Mouse (Mus musculus) kidney, postnatal 0 days (tissue): ENCODE measurements at regions not wholly inside any gene's neighbourhood (a gene's known extent, or its start where the extent isn't known, plus 50 kb on each side); places are given as distances from the start of the nearest gene placed in this dataset.

Source experiments
- ATAC-seq: fragments of 200-750 bp; cut with Nextera tagmentation; replicated peaks from 2 replicates; pipeline ENCODE4 v1.8.0; 2017; ENCODE audit warnings: low read depth, moderate number of reproducible peaks, moderate TSS enrichment, moderate library complexity; ENCODE audit not compliant: low FRiP score
- DNase-seq: peaks from one replicate; pipeline ENCODE4 v3.0.0-alpha.2; 2016; ENCODE audit warnings: low spot score
- H3K27ac ChIP-seq: fragments of 300-500 bp; sonication (generic); 2 replicates; pipeline ENCODE4 v1.5.1; 2014; ENCODE audit warnings: mild to moderate bottlenecking
- H3K27me3 ChIP-seq: fragments of 300-500 bp; sonication (generic); 2 replicates; pipeline ENCODE4 v1.6.1; 2014; ENCODE audit warnings: low read length, mixed read lengths; ENCODE audit not compliant: insufficient read depth
- H3K36me3 ChIP-seq: fragments of 300-500 bp; sonication (generic); 2 replicates; pipeline ENCODE4 v1.6.1; 2014; ENCODE audit warnings: low read length, mixed read lengths; ENCODE audit not compliant: insufficient read depth
- H3K4me1 ChIP-seq: fragments of 300-500 bp; sonication (generic); replicated peaks from 2 replicates; pipeline ENCODE4 v1.6.1; 2014; ENCODE audit warnings: antibody characterized with exemption, low read length, mixed read lengths; ENCODE audit not compliant: insufficient read depth
- H3K4me2 ChIP-seq: fragments of 300-500 bp; sonication (generic); 2 replicates; pipeline ENCODE4 v1.6.1; 2014; ENCODE audit warnings: mild to moderate bottlenecking, low read length, moderate library complexity, mixed read lengths
- H3K4me3 ChIP-seq: fragments of 300-500 bp; sonication (generic); replicated peaks from 2 replicates; pipeline ENCODE4 v1.5.1; 2014; ENCODE audit warnings: low read depth, low read length
- H3K9ac ChIP-seq: fragments of 300-500 bp; sonication (generic); 2 replicates; pipeline ENCODE4 v1.6.1; 2014; ENCODE audit warnings: low read depth, low read length
- H3K9me3 ChIP-seq: fragments of 300-500 bp; sonication (generic); replicated peaks from 2 replicates; pipeline ENCODE4 v1.6.1; 2016; ENCODE audit warnings: low read length, inconsistent platforms, mixed read lengths
- CTCF ChIP-seq: IDR thresholded peaks from 2 replicates; pipeline ENCODE4 v1.5.1; 2016; ENCODE audit warnings: antibody characterized with exemption, low read depth, mild to moderate bottlenecking, moderate library complexity
- WGBS: fragments of 180-500 bp; shearing (Covaris S2); extraction: QIAGEN DNeasy Blood & Tissue Kit; methylation state at CpG from one replicate; pipeline ENCODE4 v1.1.7; 2014; 5-methylcytosine and 5-hydroxymethylcytosine counted together

DNA sequence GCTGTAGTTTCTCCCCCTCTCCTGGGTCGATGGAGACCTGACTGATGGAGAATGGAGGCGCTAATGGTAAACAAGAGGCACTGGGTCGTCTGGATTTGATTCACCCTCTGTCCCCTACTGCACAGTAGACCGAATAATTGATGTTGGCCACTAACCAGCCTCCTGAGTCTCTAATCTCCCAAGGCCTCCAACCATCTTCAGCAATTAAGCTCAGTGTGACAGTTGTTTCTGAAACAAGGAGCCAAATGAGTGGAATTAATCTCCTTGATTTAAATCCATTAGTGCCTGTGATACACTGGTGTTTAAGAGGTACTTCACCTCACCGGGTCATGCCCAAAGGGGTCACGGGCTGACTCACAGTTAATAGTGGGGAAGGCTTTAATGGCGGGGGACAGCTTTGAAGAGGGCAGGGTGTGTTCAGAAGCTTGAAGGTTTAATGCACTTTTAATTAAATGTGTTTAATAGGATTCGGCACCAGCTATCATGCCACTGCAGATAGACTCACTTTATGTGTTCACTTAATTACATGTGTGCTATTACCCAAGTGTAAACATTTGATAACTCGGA is 161.8 kb upstream of the Msx2 start:
- Histone ChIP-seq H3K4me3 (no peak overlapping the region), H3K27ac (no peak overlapping the region), H3K4me1 (no peaks in the 10 kb centered on the region), H3K9ac (no peak overlapping the region), H3K9me3 (no peaks in the 10 kb centered on the region), H3K27me3 (no peaks in the 10 kb centered on the region), H3K4me2 (no peak overlapping the region), H3K36me3 (no peaks in the 10 kb centered on the region)
- peak; percentile 3 for DNase-seq
- no peak for ATAC-seq
- TF ChIP-seq CTCF: no peak
- 45% methylated on average over 9 of the region's 9 CpGs for WGBS

DNA sequence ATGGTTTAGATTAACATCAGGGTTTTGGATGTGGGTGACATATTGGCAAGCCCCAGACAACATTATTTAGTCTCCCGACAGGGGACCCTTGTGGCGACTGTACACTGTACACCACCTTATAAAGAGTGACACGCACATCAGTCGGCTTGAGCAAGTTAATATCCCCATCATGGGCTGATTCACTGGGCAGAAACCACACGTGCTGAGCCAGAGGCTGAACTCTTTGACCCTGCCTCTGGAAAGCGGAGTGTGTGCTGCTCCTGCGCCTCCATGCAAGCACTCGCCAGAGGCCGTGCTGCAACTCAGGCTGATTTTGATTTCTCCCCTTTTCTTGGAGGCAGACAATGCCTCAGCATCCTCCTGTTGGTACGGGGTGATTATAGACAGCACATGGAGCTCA is 125.2 kb upstream of the Msx2 start:
- H3K4me1 ChIP-seq: no peaks in the 10 kb centered on the region
- no peaks in the 10 kb centered on the region for H3K36me3 ChIP-seq
- ATAC-seq: no peak
- TF ChIP-seq CTCF: no peak
- no peaks in the 10 kb centered on the region for H3K9me3 ChIP-seq
- no peak overlapping the region for H3K27ac ChIP-seq
- WGBS: 71% methylated on average over 10 of the region's 10 CpGs
- no peak overlapping the region for H3K4me3 ChIP-seq
- H3K9ac ChIP-seq: no peak overlapping the region
- no peak overlapping the region for H3K4me2 ChIP-seq
- DNase-seq: no peak
- no peaks in the 10 kb centered on the region for H3K27me3 ChIP-seq

DNA sequence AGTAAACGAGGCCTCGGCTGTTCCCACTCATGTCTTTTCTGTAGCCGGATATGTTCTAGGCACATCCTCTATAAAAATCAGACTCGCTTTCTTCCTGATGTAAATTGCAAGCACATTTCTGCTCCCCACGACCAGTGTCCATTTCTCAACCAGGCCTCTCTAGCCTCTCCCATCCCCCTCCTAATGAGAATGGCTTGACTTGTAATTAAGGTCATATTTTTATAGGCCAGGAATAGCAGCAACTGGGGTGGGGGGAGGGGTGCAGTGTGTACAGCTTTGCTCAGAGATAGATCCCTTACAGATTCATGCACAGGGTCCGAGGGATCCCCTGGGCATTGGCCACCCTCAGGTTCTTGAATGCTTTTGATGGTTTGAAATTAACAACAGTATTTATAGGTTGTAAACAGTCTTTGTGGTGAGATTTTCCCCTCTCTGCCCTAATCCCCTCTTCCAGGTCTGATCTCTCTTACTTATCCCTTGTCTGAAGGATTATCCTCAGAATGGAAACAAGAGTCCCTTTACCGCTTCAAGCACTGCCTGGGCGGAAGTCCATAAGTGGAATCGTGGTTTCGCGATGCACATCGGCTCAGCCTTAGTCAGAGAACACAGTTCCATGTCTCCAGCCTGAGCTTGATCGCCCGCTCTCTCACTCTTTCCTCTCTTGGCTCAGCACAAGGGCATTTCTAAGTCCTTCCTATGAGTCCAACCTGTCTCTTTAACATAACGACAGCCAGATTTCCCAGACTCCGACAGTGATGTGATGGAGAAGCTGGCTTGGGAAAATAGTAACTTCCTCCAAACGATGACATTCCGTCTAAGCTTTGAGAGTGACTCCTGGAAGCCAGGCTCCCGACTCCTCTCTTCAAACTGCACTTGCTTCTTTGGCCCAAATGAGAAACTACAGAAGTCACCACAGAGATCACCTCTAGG is 124.3 kb upstream of the Msx2 start:
- H3K4me3 ChIP-seq: no peak overlapping the region
- H3K27me3 ChIP-seq: no peaks in the 10 kb centered on the region
- WGBS: 81% methylated on average over 19 of the region's 19 CpGs
- no peaks in the 10 kb centered on the region for H3K9me3 ChIP-seq
- H3K27ac ChIP-seq: no peak overlapping the region
- ATAC-seq: no peak
- TF ChIP-seq CTCF: no peak
- H3K4me1 ChIP-seq: no peaks in the 10 kb centered on the region
- no peak overlapping the region for H3K4me2 ChIP-seq
- no peak overlapping the region for H3K9ac ChIP-seq
- no peaks in the 10 kb centered on the region for H3K36me3 ChIP-seq
- DNase-seq: no peak

DNA sequence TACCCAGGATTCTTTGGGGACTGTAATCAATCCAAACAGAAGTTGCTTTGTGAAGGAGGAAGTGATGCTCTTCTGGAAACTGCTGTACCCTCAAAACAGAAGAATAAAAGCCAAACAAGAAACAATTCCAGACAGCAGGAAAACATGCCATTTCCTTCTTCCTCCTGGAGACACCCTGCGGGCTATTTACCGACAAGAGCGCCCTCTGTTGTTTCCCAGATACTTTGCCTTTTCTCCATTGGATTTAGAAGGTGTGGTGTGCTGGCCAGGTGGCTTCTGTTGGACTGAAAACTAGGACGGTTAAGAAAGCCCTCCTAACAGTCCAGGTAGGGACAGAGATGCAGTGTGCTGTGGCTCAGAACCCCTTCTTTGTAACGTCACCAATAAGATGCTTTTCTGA is 119.9 kb upstream of the Msx2 start:
- no peak for ATAC-seq
- H3K4me3 ChIP-seq: no peak overlapping the region
- H3K27ac ChIP-seq: no peak overlapping the region
- no peaks in the 10 kb centered on the region for H3K4me1 ChIP-seq
- 12% methylated on average over 5 of the region's 5 CpGs for WGBS
- peak; percentile 62 for DNase-seq
- peak; percentile 66 for TF ChIP-seq CTCF
- no peaks in the 10 kb centered on the region for H3K36me3 ChIP-seq
- H3K4me2 ChIP-seq: no peak overlapping the region
- no peak overlapping the region for H3K9ac ChIP-seq
- H3K27me3 ChIP-seq: 0 out of 2 replicates have a peak, but pooled peaks cover 4% of the 10 kb centered on the region
- H3K9me3 ChIP-seq: no peaks in the 10 kb centered on the region

DNA sequence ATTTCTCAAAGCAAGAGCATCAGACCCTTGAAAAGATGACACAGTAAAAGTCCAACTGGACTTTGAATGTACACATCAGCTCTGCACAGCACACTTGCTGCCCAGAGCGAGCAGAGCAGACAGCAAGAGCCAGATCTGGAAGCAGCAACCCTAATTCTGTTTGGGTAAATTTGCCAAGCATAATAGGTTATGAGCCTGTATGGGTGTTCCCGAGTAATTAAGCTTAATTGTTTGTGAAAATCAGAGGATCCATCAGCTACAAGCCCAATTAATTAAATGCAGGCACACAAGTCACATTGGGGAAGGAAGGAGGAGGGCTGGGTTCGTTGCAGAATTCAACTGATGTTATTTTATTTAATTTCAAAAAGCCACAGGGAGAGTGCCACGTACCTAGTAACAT is 113.9 kb upstream of the Msx2 start:
- 0 out of 2 replicates have a peak, but pooled peaks cover 4% of the 10 kb centered on the region for H3K27me3 ChIP-seq
- H3K36me3 ChIP-seq: no peaks in the 10 kb centered on the region
- TF ChIP-seq CTCF: no peak
- no peak overlapping the region for H3K9ac ChIP-seq
- no peaks in the 10 kb centered on the region for H3K9me3 ChIP-seq
- H3K27ac ChIP-seq: no peak overlapping the region
- no peak for ATAC-seq
- no peaks in the 10 kb centered on the region for H3K4me1 ChIP-seq
- 54% methylated on average over 4 of the region's 4 CpGs for WGBS
- no peak overlapping the region for H3K4me3 ChIP-seq
- no peak overlapping the region for H3K4me2 ChIP-seq
- DNase-seq: no peak

DNA sequence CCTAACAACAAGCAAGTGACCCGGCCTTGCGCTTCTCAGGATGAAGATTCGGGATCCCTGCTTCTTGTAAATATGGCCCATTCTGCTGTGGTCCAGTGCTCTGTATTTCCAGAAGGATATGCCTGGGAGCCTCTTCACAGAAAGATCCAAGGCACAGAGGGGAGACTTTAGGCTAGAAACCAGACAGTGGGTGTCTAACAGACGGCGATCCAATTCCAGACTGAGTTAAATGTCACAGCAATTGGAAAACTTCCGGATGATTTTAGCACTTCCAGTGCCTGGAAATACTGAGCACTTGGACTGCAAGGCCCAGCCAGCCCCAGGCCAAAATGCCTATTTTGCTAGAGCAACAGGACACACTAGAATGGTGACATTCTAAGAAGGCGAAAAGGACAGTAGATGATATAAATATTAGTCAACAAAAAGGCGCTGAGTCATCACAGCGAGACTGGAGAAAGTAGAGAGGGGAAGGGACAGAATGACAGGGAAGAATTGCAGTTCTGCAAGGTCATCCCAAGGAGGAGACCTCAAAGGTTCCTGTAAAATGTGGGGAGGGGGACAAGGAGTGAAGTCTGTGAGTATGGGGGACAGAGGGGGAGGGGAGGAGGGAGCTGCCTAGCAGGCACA is 111.7 kb upstream of the Msx2 start:
- H3K9ac ChIP-seq: no peak overlapping the region
- H3K9me3 ChIP-seq: no peaks in the 10 kb centered on the region
- 65% methylated on average over 9 of the region's 9 CpGs for WGBS
- TF ChIP-seq CTCF: no peak
- ATAC-seq: no peak
- H3K36me3 ChIP-seq: no peaks in the 10 kb centered on the region
- H3K4me2 ChIP-seq: no peak overlapping the region
- no peaks in the 10 kb centered on the region for H3K4me1 ChIP-seq
- DNase-seq: no peak
- H3K4me3 ChIP-seq: no peak overlapping the region
- H3K27me3 ChIP-seq: no peaks in the 10 kb centered on the region
- no peak overlapping the region for H3K27ac ChIP-seq
